Mouse (Mus musculus): Measurements from ENCODE around the gene Hnf1b. TPM values are rescaled to one million over a fixed set of nuclear protein-coding genes. Genes with fewer than 3 reads are reported as not detected.
A peak's percentile ranks its signal among the peaks of the same experiment; 100 is the strongest.

Gene Hnf1b
- polyA plus RNA-seq, 1 experiment from 2014 or later: not detected

DNA sequence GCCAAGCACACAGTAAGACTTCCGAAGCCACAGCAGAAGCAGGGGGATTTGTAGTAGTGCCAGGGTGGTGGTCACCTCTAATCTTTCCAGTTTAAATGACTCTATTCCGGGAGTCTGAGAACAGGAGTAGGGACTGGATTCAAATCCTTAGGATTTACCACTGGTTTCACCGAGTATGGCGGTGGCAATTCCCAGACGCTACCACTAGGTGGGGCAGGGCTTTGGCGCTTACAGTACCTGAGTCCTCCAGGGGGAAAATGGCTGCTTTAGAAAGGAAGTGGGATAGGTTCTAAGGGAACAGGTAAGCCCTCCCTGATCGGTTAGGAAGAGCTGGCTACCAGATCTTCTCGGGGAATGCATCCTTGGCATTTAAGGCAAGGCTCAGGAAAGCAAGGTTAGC, 17.5 kb upstream of the Hnf1b start:
- Histone ChIP-seq H3K4me1 (replicated peaks) (no peaks in the 10 kb centered on the region), H3K36me3 (no peaks in the 10 kb centered on the region), H3K9ac (replicated peaks) (no peak overlapping the region), H3K27ac (no peak overlapping the region), H3K27me3 (0 out of 2 replicates have a peak, but pooled peaks cover 3% of the 10 kb centered on the region), H3K9me3 (no peaks in the 10 kb centered on the region), H3K4me2 (replicated peaks) (no peak overlapping the region), H3K4me3 (replicated peaks) (no peak overlapping the region)
- ATAC-seq: no peak
- WGBS: 48% methylated on average over 8 of the region's 8 CpGs

DNA sequence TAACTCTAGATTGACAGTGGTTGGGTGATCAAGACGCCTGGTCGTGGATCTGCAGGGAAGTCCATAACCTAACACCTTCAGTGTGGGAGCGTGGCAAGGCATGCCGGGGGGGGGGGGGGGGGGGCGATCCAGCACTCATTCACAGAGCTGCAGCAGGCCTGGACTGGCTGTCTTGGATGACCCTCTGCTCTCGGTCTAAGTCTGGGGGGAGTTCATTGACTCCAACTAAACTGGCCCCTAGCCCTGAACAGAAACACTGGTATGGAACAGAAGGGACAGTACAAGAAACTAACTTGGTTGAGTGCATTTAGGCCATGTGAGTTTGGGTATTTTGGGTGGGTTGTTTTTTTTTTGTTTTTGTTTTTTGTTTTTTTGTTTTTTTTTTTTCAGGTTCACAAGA, 16.3 kb upstream of the Hnf1b start:
- no peak overlapping the region for H3K4me2 ChIP-seq (replicated peaks)
- no peaks in the 10 kb centered on the region for H3K36me3 ChIP-seq
- H3K4me3 ChIP-seq (replicated peaks): no peak overlapping the region
- H3K27ac ChIP-seq: no peak overlapping the region
- ATAC-seq: no peak
- H3K9me3 ChIP-seq: no peaks in the 10 kb centered on the region
- WGBS: 91% methylated on average over 5 of the region's 6 CpGs
- 0 out of 2 replicates have a peak, but pooled peaks cover 3% of the 10 kb centered on the region for H3K27me3 ChIP-seq
- no peak overlapping the region for H3K9ac ChIP-seq (replicated peaks)
- no peaks in the 10 kb centered on the region for H3K4me1 ChIP-seq (replicated peaks)

DNA sequence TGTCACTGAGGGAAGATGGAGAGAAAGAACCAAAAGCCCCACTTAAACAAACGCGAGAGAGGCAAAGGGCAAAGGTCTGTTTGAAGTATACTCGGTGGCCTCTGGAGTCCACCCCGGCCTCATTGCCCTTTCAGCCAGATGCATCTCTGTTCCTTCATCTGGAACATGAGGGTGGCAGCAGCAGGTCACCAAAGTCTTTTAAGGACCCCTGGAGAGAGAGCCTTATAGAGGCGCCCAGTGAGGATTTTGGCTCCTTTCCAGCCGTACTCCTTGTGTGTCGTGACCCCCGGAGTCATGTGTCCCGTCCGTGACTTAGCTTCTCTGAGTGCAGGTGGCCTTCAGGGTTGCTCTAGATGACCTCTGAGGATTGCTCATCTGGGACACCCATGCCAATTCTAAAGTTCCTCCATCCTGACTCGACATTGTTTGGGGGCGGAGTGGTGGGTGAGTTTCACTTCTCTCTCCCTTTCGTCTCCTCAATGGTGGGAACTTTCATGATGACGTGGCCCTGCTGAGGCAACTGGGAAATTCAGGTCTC, 15.8 kb upstream of the Hnf1b start:
- Histone ChIP-seq H3K4me2 (replicated peaks) (no peak overlapping the region), H3K36me3 (no peaks in the 10 kb centered on the region), H3K9me3 (no peaks in the 10 kb centered on the region), H3K27ac (no peak overlapping the region), H3K27me3 (0 out of 2 replicates have a peak, but pooled peaks cover 3% of the 10 kb centered on the region), H3K4me3 (replicated peaks) (no peak overlapping the region), H3K9ac (replicated peaks) (no peak overlapping the region), H3K4me1 (replicated peaks) (no peaks in the 10 kb centered on the region)
- WGBS: 81% methylated on average over 14 of the region's 14 CpGs
- no peak for ATAC-seq

DNA sequence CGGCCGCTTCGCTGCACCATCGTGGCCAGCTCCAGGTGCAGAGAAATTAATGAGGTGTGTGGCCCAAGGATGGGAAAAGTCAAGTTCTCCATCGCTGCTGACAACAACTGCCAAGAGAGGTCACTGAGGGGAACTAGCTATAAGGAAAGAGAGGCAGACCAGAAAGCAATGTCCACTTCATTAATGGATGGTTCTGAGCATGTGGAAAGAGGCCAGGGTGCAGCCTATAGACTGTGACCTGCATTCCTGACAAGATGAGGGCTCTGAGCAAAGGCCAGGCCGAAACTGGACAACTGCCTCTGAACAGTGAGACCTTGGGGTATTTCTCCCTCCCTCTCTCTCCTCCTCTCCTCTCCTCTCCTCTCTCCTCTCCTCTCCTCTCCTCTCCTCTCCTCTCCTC, 10.4 kb upstream of the Hnf1b start:
- H3K4me1 ChIP-seq (replicated peaks): no peaks in the 10 kb centered on the region
- H3K27me3 ChIP-seq: peaks cover 12% of the 10 kb centered on the region; the same call in 1 of the 2 replicates
- 87% methylated on average over 6 of the region's 6 CpGs for WGBS
- no peaks in the 10 kb centered on the region for H3K9me3 ChIP-seq
- ATAC-seq: no peak
- no peak overlapping the region for H3K4me3 ChIP-seq (replicated peaks)
- no peak overlapping the region for H3K4me2 ChIP-seq (replicated peaks)
- no peaks in the 10 kb centered on the region for H3K36me3 ChIP-seq
- H3K9ac ChIP-seq (replicated peaks): no peak overlapping the region
- H3K27ac ChIP-seq: no peak overlapping the region

DNA sequence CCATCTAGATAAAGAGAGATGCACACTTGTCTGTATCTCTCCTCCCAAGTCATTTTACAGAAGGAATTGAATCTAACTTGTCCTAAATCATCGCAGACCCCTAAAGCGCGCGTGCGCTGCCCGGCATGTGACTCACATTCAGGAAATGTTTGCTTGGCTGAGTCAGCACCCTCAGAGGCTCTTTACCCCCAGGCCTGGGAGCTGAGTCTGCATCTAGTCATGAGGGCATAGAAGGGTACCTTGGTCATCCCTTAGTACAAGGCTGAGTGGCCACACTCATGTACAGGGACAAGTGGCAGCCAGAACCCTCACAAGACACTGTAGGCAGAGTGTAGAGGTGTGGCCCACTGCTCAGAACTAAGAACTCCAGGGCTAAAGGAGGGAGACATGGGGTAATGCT, 6.3 kb upstream of the Hnf1b start:
- Histone ChIP-seq H3K9ac (replicated peaks) (no peak overlapping the region), H3K27me3 (peaks cover 28% of the 10 kb centered on the region), H3K36me3 (no peaks in the 10 kb centered on the region), H3K4me2 (replicated peaks) (no peak overlapping the region), H3K4me3 (replicated peaks) (no peak overlapping the region), H3K9me3 (no peaks in the 10 kb centered on the region), H3K27ac (no peak overlapping the region), H3K4me1 (replicated peaks) (no peaks in the 10 kb centered on the region)
- WGBS: 97% methylated on average over 6 of the region's 6 CpGs
- no peak for ATAC-seq

DNA sequence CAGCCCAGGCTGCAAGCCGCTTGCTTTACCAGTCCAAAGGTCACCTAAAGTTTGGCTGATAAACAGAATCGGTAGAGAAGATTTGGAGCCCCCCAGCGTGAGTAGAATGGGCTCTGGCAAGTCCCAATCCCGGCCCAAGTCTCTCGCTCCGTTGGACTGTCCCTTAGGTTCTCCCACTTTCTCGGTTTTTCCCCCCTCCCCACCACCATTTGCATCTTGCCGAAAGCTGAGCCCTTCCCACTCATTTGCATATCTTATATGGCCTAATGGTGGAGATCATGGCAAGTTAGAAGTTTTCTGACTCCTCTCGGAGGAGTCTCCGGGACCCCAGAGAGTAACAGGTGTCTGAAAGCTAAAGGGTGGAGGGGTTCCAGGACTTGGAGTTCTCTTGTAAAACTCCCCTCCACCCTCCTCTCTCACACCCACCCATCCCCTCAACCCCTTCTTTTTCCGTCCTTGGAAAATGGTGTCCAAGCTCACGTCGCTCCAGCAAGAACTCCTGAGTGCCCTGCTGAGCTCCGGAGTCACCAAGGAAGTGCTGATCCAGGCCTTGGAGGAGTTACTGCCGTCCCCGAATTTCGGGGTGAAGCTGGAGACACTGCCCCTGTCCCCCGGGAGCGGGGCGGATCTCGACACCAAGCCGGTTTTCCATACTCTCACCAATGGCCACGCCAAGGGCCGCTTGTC, 866 bp downstream of the Hnf1b start:
- under 1% methylated on average over 24 of the region's 24 CpGs for WGBS

DNA sequence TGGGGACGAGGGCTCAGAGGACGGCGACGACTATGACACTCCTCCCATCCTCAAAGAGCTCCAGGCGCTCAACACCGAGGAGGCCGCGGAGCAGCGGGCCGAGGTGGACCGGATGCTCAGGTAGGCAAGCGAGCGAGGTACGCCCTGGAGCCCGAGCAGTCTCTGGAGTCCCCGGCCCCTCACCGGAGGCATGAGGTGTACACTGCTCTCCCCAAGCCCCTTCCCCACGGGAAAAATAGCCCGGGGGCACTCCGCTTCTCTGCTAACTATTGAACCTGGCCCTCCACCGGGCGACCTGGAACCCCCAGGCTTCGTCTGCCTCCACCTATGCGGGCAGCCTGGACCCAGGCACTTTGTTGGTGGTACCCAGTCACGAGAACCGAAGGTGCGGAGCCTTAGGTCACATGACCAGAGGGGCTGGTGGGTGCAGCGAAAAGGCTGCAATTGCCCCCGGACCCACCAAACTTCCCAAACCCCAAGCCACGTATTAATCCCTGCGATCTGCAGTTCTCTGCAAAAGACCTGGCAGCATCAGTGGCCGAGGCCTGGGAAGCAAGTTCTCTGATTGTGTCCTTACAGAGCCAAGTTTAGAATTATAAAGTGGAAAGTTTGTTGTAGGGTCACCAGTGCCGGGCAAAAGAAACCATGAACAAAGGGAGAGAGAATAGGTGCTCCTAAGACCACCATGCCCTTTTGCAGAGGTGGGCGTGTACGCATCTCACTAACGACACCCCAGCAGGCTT, 1.6 kb downstream of the Hnf1b start:
- WGBS: under 1% methylated on average over 36 of the region's 36 CpGs
- Histone ChIP-seq H3K4me1 (replicated peaks) (peaks cover 26% of the 10 kb centered on the region), H3K4me3 (replicated peaks) (no peak overlapping the region; the same call in 1 of the 2 replicates), H3K4me2 (replicated peaks) (0 out of 2 replicates have a peak overlapping the region, but pooled peaks have one; percentile 6), H3K9me3 (no peaks in the 10 kb centered on the region), H3K9ac (replicated peaks) (no peak overlapping the region), H3K27me3 (peaks cover 90% of the 10 kb centered on the region), H3K36me3 (no peaks in the 10 kb centered on the region), H3K27ac (no peak overlapping the region)
- no peak for ATAC-seq

More for the DNA sequence above, 866 bp downstream of the Hnf1b start:
- Histone ChIP-seq H3K27ac (no peak overlapping the region), H3K4me3 (replicated peaks) (no peak overlapping the region; the same call in 1 of the 2 replicates), H3K9ac (replicated peaks) (no peak overlapping the region), H3K27me3 (peaks cover 85% of the 10 kb centered on the region), H3K4me1 (replicated peaks) (peaks cover 26% of the 10 kb centered on the region), H3K9me3 (no peaks in the 10 kb centered on the region), H3K4me2 (replicated peaks) (0 out of 2 replicates have a peak overlapping the region, but pooled peaks have one; percentile 6), H3K36me3 (no peaks in the 10 kb centered on the region)
- no peak for ATAC-seq

DNA sequence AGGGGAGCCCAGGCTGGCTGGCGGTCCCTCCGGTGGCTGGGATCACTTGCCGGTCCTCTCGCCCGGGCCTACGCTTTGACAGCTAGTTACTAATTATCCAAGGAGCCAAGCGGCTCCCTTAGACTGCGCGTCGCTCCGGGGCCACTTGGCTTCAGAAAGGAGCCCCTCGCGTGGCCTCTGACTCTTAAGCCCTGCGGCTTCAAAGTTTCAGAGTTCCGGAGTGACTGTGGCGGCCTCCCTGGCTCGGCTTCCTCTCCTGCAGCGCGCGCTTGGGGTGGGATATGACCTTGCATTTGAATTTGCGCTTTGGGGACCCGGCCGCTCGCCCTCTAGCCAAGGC, 2.1 kb downstream of the Hnf1b start:
- no peak overlapping the region for H3K4me3 ChIP-seq (replicated peaks)
- H3K9me3 ChIP-seq: no peaks in the 10 kb centered on the region
- peaks cover 95% of the 10 kb centered on the region for H3K27me3 ChIP-seq
- H3K9ac ChIP-seq (replicated peaks): no peak overlapping the region
- H3K27ac ChIP-seq: no peak overlapping the region
- WGBS: under 1% methylated on average over 24 of the region's 24 CpGs
- no peaks in the 10 kb centered on the region for H3K36me3 ChIP-seq
- ATAC-seq: no peak
- H3K4me2 ChIP-seq (replicated peaks): no peak overlapping the region
- H3K4me1 ChIP-seq (replicated peaks): peaks cover 26% of the 10 kb centered on the region

DNA sequence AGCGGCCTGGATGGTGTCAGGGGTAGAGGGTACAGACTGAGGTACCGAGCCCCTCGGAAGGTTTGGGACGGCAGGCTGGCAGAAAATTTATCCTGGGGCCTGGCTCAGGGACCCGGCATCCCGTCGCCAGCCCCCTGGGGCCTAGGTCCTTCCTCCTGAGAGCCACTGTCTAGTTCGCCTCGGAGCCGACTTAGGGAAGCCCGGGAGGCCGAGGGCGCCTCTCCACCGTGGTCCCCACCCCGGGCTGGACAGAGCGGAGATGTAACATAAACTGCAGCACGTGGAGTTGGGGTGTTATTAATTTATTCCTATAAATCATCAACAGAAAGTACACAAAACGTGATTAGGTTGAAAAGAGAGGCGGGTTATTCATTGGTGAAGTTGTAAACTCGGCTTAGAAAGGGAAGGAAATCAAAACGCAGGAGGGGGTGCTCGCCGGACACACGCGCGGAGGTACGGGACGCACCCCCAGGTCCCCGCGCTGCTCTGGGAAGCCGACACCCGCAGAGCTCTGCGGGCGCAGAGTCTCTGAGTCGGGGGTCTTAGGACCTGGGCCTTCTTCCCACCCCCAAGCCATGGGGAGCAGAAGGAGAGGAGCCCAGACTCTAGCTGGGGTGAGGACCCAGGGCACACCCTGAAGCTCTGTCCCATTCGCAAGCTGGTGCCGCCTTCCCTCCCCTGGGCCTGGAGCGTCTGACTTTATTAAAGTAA, 2.8 kb downstream of the Hnf1b start:
- under 1% methylated on average over 38 of the region's 38 CpGs for WGBS

DNA sequence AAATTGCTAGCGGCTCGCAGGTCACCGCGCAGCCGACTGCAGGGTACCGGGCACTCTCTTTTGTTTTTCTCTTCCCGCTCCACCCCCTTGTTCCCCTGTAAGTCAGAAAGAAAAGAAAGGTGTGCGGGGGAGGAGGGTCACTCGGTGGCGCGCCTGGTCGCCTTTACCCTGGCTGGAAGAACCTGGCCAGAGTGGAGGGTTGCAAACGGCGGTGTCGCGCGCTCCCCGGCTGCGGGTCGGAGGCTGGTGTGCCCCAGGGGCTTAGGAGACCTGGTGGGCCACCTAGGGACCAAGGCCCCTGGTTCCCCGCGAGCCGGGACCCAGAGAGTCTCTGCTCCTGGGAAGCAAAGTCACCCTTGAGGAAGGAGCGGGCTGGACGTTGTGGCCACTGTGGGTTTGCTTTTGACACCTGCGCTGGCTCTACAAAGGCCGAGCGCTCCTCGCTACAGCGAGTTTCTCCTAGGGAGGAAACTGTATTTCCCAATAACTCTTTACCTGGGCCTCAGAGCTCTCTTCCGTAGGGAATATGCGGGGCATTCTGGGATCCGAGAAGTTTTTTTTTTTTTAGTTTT, 3.4 kb downstream of the Hnf1b start:
- no peak overlapping the region for H3K4me3 ChIP-seq (replicated peaks)
- no peak overlapping the region for H3K9ac ChIP-seq (replicated peaks)
- WGBS: under 1% methylated on average over 33 of the region's 33 CpGs
- H3K27me3 ChIP-seq: peaks cover 95% of the 10 kb centered on the region
- H3K27ac ChIP-seq: no peak overlapping the region
- no peaks in the 10 kb centered on the region for H3K9me3 ChIP-seq
- no peak for ATAC-seq
- peaks cover 26% of the 10 kb centered on the region for H3K4me1 ChIP-seq (replicated peaks)
- no peak overlapping the region for H3K4me2 ChIP-seq (replicated peaks)
- no peaks in the 10 kb centered on the region for H3K36me3 ChIP-seq

More for the DNA sequence above, 2.8 kb downstream of the Hnf1b start:
- H3K27ac ChIP-seq: no peak overlapping the region
- H3K4me1 ChIP-seq (replicated peaks): peaks cover 26% of the 10 kb centered on the region
- ATAC-seq: no peak
- peaks cover 95% of the 10 kb centered on the region for H3K27me3 ChIP-seq
- no peaks in the 10 kb centered on the region for H3K36me3 ChIP-seq
- no peak overlapping the region for H3K9ac ChIP-seq (replicated peaks)
- no peak overlapping the region for H3K4me3 ChIP-seq (replicated peaks)
- no peaks in the 10 kb centered on the region for H3K9me3 ChIP-seq
- no peak overlapping the region for H3K4me2 ChIP-seq (replicated peaks)

DNA sequence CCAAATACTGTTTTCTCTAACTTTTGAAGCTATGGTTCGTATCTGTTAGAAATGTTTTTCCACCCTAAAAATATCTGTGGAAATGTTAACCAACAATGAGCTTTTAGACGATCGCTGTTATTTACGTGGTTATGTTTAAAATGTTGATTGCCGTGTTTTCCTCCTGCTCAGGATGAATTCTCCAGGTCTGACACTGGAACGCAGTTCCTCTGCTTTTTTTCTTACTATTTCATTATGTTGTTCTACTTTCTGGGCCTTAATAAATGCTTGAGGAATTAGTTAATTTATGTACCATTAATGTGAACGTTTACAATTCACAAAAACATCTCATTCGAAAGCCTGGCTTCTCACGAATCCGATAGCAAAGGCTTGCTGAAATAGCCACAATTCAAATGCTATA, 4.2 kb downstream of the Hnf1b start:
- H3K27ac ChIP-seq: no peak overlapping the region
- H3K36me3 ChIP-seq: no peaks in the 10 kb centered on the region
- WGBS: 7% methylated on average over 10 of the region's 10 CpGs
- H3K4me1 ChIP-seq (replicated peaks): peaks cover 26% of the 10 kb centered on the region
- ATAC-seq: no peak
- no peaks in the 10 kb centered on the region for H3K9me3 ChIP-seq
- no peak overlapping the region for H3K4me2 ChIP-seq (replicated peaks)
- peaks cover 95% of the 10 kb centered on the region for H3K27me3 ChIP-seq
- no peak overlapping the region for H3K9ac ChIP-seq (replicated peaks)
- no peak overlapping the region for H3K4me3 ChIP-seq (replicated peaks)

Data from midbrain, embryonic 13.5 days (tissue).